Mouse (Mus musculus) spleen, adult 2 months (tissue): ENCODE results near the gene Cand1.

Experiments
- CTCF ChIP-seq: fragments of 200-500 bp; IDR thresholded peaks from 2 replicates; pipeline ENCODE4 v1.5.1; 2011; ENCODE audit warnings: mild to moderate bottlenecking, inconsistent platforms; ENCODE audit not compliant: insufficient read depth, insufficient read length, insufficient replicate concordance; ENCODE audit errors: extremely low read depth
- POLR2A ChIP-seq: fragments of 200-500 bp; IDR thresholded peaks from 2 replicates; pipeline ENCODE4 v1.6.1; 2011; ENCODE audit warnings: low read depth, low read length, inconsistent platforms

- TF ChIP-seq CTCF = no peak
- no peak for TF ChIP-seq POLR2A
These were observed 78.0 kb downstream of the Cand1 start for GRCm38 (mm10) chr10:119161820-119162382.
